10 mouse cellular contexts compared by ENCODE assay signal in the genomic region with DNA sequence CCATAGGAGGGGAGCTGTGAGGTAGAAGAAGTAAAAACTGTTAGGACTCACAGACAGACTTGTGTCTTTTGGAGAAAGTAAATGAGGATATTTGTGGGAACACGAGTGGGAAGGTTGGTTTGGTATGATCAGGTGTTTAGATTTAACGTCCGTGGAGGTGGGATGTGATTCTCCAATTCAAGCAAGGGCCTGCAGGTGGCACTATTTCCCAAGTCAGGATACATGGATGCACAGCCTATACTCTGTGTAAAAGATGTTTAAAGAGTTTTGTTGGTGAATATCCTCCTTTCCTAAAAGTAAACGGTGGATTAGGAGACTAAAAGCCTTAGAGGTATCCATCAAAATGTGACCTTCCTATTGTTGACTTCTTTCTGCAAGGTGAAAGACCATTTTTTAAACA. TPM values are rescaled to one million over a fixed set of nuclear protein-coding genes. Genes with fewer than 3 reads are reported as not detected.
DNase-seq lines count a peak whose midpoint lies in the region; ATAC-seq and TF ChIP-seq lines count a peak whose summit lies in the region.
"Had no signal": no experiment of that assay in that cellular context is flagged by ENCODE, and none has a peak within 500 bp of the region (broad histone marks: within the 10 kb centered on the region; RNA-seq: fewer than 3 reads in every experiment).

No protein-coding gene starts in this region.

- peak; percentile 66 for TF ChIP-seq CTCF in cortical plate, adult 2 months (IDR thresholded peaks at IDR 0.05; ENCODE audit: extremely low read depth, insufficient read depth, low read length)
- peak; percentile 76 for TF ChIP-seq CTCF in hindbrain, postnatal 0 days (IDR thresholded peaks at IDR 0.05; ENCODE audit: low read depth)

- DNase-seq in kidney, adult 9 months, result peak; percentile 62
- peak; percentile 12 for DNase-seq in adipocyte (ENCODE audit: low spot score)
- DNase-seq in hindbrain, postnatal 0 days (ENCODE audit: low spot score), result peak; percentile 71
- peak; percentile 72 for DNase-seq in limb, embryonic 11.5 days (ENCODE audit: low spot score)
- peak; percentile 17 for DNase-seq in retina, postnatal 7 days (ENCODE audit: low read depth, low spot score)

- no peaks in the 10 kb centered on the region for H3K4me1 ChIP-seq in kidney, embryonic 16.5 days (ENCODE audit: insufficient read depth, low read length)
- H3K4me1 ChIP-seq in cortical plate, adult 2 months (ENCODE audit: control insufficient read depth, insufficient read depth, low read length), result no peaks in the 10 kb centered on the region
- H3K4me1 ChIP-seq in hindbrain, postnatal 0 days (ENCODE audit: insufficient read depth, low read length), result no peaks in the 10 kb centered on the region
- H3K4me1 ChIP-seq in limb, embryonic 11.5 days (ENCODE audit: control insufficient read depth, insufficient read depth, low read length), result no peaks in the 10 kb centered on the region
- H3K4me1 ChIP-seq: embryonic facial prominence, embryonic 13.5 days; lung, embryonic 15.5 days had no signal

- H3K27me3 ChIP-seq in kidney, embryonic 16.5 days (ENCODE audit: insufficient read depth, low read length), result no peaks in the 10 kb centered on the region
- no peaks in the 10 kb centered on the region for H3K27me3 ChIP-seq in hindbrain, postnatal 0 days (ENCODE audit: insufficient read depth, low read length)
- H3K27me3 ChIP-seq in limb, embryonic 11.5 days (ENCODE audit: control insufficient read depth, insufficient read depth, low read length), result no peaks in the 10 kb centered on the region
- H3K27me3 ChIP-seq: lung, embryonic 15.5 days had no signal

- TF ChIP-seq POLR2A in cortical plate, adult 2 months (IDR thresholded peaks at IDR 0.05; ENCODE audit: extremely low read depth, insufficient read depth, low read length), result no peak

- no peak overlapping the region for H3K9ac ChIP-seq in kidney, embryonic 16.5 days (replicated peaks; ENCODE audit: low read length)
- no peak overlapping the region for H3K9ac ChIP-seq in hindbrain, postnatal 0 days (replicated peaks; ENCODE audit: low read length)
- H3K9ac ChIP-seq in limb, embryonic 11.5 days (ENCODE audit: low read length), result no peak overlapping the region
- H3K9ac ChIP-seq: embryonic facial prominence, embryonic 13.5 days; lung, embryonic 15.5 days had no signal

- H3K27ac ChIP-seq in kidney, embryonic 16.5 days (ENCODE audit: low read length), result no peak overlapping the region
- H3K27ac ChIP-seq in cortical plate, adult 2 months (ENCODE audit: insufficient read depth, low read length), result no peak overlapping the region
- H3K27ac ChIP-seq in hindbrain, postnatal 0 days, result no peak overlapping the region
- H3K27ac ChIP-seq in limb, embryonic 11.5 days (replicated peaks; ENCODE audit: low read depth, low read length), result no peak overlapping the region
- H3K27ac ChIP-seq: embryonic facial prominence, embryonic 13.5 days; lung, embryonic 15.5 days had no signal

- WGBS in kidney, embryonic 16.5 days, result 5% methylated on average over 4 of the region's 4 CpGs
- 9% methylated on average over 4 of the region's 4 CpGs for WGBS in hindbrain, postnatal 0 days
- 10% methylated on average over 4 of the region's 4 CpGs for WGBS in limb, embryonic 11.5 days

- no peaks in the 10 kb centered on the region for H3K9me3 ChIP-seq in kidney, embryonic 16.5 days (ENCODE audit: low read length)
- H3K9me3 ChIP-seq in hindbrain, postnatal 0 days (ENCODE audit: low read length), result no peaks in the 10 kb centered on the region
- no peaks in the 10 kb centered on the region for H3K9me3 ChIP-seq in limb, embryonic 11.5 days (ENCODE audit: control insufficient read depth, low read length)
- H3K9me3 ChIP-seq: embryonic facial prominence, embryonic 13.5 days; lung, embryonic 15.5 days had no signal

- no peaks in the 10 kb centered on the region for H3K36me3 ChIP-seq in kidney, embryonic 16.5 days (ENCODE audit: insufficient read depth, low read length)
- H3K36me3 ChIP-seq in hindbrain, postnatal 0 days (ENCODE audit: insufficient read depth, low read length), result no peaks in the 10 kb centered on the region
- H3K36me3 ChIP-seq in limb, embryonic 11.5 days (ENCODE audit: control insufficient read depth, insufficient read depth, low read length), result no peaks in the 10 kb centered on the region
- H3K36me3 ChIP-seq: embryonic facial prominence, embryonic 13.5 days; lung, embryonic 15.5 days had no signal

- ATAC-seq in kidney, embryonic 16.5 days (ENCODE audit: low FRiP score, low TSS enrichment), result no peak
- peak; percentile 70; the same call in 1 of the 2 replicates for ATAC-seq in hindbrain, postnatal 0 days
- no peak for ATAC-seq in limb, embryonic 11.5 days (ENCODE audit: insufficient number of reproducible peaks, low FRiP score, low TSS enrichment, low read depth)
- no peak for ATAC-seq in erythroid progenitor cell, adult 5-6 weeks (replicated peaks; ENCODE audit: low FRiP score, poor library complexity, severe bottlenecking)

- H3K4me2 ChIP-seq in kidney, embryonic 16.5 days (replicated peaks; ENCODE audit: low read depth, low read length), result no peak overlapping the region
- no peak overlapping the region for H3K4me2 ChIP-seq in hindbrain, postnatal 0 days (ENCODE audit: low read depth, low read length)
- H3K4me2 ChIP-seq in limb, embryonic 11.5 days (ENCODE audit: low read depth, severe bottlenecking), result no peak overlapping the region
- H3K4me2 ChIP-seq: embryonic facial prominence, embryonic 13.5 days; lung, embryonic 15.5 days had no signal

- H3K4me3 ChIP-seq in kidney, embryonic 16.5 days (ENCODE audit: low read length), result no peak overlapping the region
- no peak overlapping the region for H3K4me3 ChIP-seq in cortical plate, adult 2 months (ENCODE audit: insufficient read depth, low read length)
- no peak overlapping the region for H3K4me3 ChIP-seq in hindbrain, postnatal 0 days (ENCODE audit: low read length)
- H3K4me3 ChIP-seq in limb, embryonic 11.5 days (ENCODE audit: low read depth, low read length), result no peak overlapping the region
- H3K4me3 ChIP-seq: embryonic facial prominence, embryonic 13.5 days; lung, embryonic 15.5 days had no signal

RNA-seq across cellular contexts. Expression of a gene that starts 17.1 kb away (rescaled TPM):
- polyA plus RNA-seq in kidney, embryonic 16.5 days (2015; fragmentation: Nextera tagmentation; extraction: Ambion mirVana), result 13.3 and 14.2 TPM in 2 replicates
- 2.8 and 3.4 TPM in 2 replicates for polyA plus RNA-seq in cortical plate, adult 2 months (2012; rRNA removed)
- total RNA-seq in hindbrain, postnatal 0 days (2014; rRNA removed), result 4.9 and 5.1 TPM in 2 replicates
- polyA plus RNA-seq in hindbrain, postnatal 0 days (2015; fragmentation: Nextera tagmentation; extraction: Ambion mirVana), result 14.9 and 15.3 TPM in 2 replicates
- polyA plus RNA-seq in limb, embryonic 11.5 days (2014; fragmentation: Nextera tagmentation; extraction: Ambion mirVana), result 19.7 and 21.0 TPM in 2 replicates
- not detected in 2 replicates for total RNA-seq in erythroid progenitor cell, adult 5-6 weeks (2015; ENCODE audit: low replicate concordance)
- not detected in 2 replicates for total RNA-seq in erythroid progenitor cell, adult 5-6 weeks (2017; ENCODE audit: low replicate concordance)

Comparison
In these comparisons a context has a peak if more than half of its experiments do, and no peak if none do; other contexts are left out.
1. DNase-seq: peak in every context shown above with its lines; median percentile 72 in limb, embryonic 11.5 days; 71 in hindbrain, postnatal 0 days; 62 in kidney, adult 9 months; 17 in retina, postnatal 7 days; 12 in adipocyte.